Mouse (Mus musculus) heart, embryonic 12.5 days (tissue): Measurements from ENCODE around the gene Fkbp10. TPM values are rescaled to one million over a fixed set of nuclear protein-coding genes. Genes with fewer than 3 reads are reported as not detected.

Source experiments
- ATAC-seq: fragments of 200-750 bp; cut with Nextera tagmentation; 2 replicates; pipeline ENCODE4 v1.8.0; 2017; ENCODE audit warnings: moderate TSS enrichment, moderate library complexity; ENCODE audit not compliant: insufficient number of reproducible peaks, low FRiP score
- H3K27ac ChIP-seq: fragments of 300-500 bp; sonication (generic); 2 replicates; pipeline ENCODE4 v1.5.1; 2016; ENCODE audit warnings: mild to moderate bottlenecking, moderate library complexity; ENCODE audit not compliant: poor library complexity, severe bottlenecking
- H3K27me3 ChIP-seq: fragments of 300-500 bp; sonication (generic); replicated peaks from 2 replicates; pipeline ENCODE4 v1.6.1; 2016; ENCODE audit warnings: mild to moderate bottlenecking, moderate library complexity
- H3K36me3 ChIP-seq: fragments of 300-500 bp; sonication (generic); 2 replicates; pipeline ENCODE4 v1.6.1; 2016; ENCODE audit warnings: mild to moderate bottlenecking, moderate library complexity
- H3K4me1 ChIP-seq: fragments of 300-500 bp; sonication (generic); replicated peaks from 2 replicates; pipeline ENCODE4 v1.6.1; 2016; ENCODE audit warnings: mild to moderate bottlenecking
- H3K4me2 ChIP-seq: fragments of 300-500 bp; sonication (generic); 2 replicates; pipeline ENCODE4 v1.6.1; 2016; ENCODE audit warnings: mild to moderate bottlenecking, moderate library complexity
- H3K4me3 ChIP-seq: fragments of 300-500 bp; sonication (generic); 2 replicates; pipeline ENCODE4 v1.5.1; 2016; ENCODE audit warnings: mild to moderate bottlenecking
- H3K9ac ChIP-seq: fragments of 300-500 bp; sonication (generic); 2 replicates; pipeline ENCODE4 v1.6.1; 2016; ENCODE audit warnings: mild to moderate bottlenecking, moderate library complexity
- H3K9me3 ChIP-seq: fragments of 300-500 bp; sonication (generic); replicated peaks from 2 replicates; pipeline ENCODE4 v1.6.1; 2016; ENCODE audit warnings: mild to moderate bottlenecking, moderate library complexity
- WGBS: fragments of 180-500 bp; shearing (Covaris S2); methylation state at CpG from one replicate; pipeline ENCODE4 v1.1.7; 2016; 5-methylcytosine and 5-hydroxymethylcytosine counted together
- polyA plus RNA-seq: library from polyadenylated mRNA; unstranded; fragments of >200 nt; fragmentation: Nextera tagmentation; extraction: Ambion mirVana; gene quantifications from 2 replicates; pipeline ENCODE4 v1.2.1, GENCODE M21; 2016

The Fkbp10 gene
- polyA plus RNA-seq, 1 experiment from 2014 or later = 124 TPM

GRCm38 (mm10) chr11:100394353-100395074 is 21.0 kb upstream of the Fkbp10 start:
- Histone ChIP-seq H3K4me2 (peak overlapping the region; percentile 81), H3K9me3 (no peaks in the 10 kb centered on the region), H3K27ac (peak overlapping the region; percentile 84), H3K36me3 (peaks cover 15% of the 10 kb centered on the region), H3K9ac (peak overlapping the region; percentile 95), H3K4me3 (peak overlapping the region; percentile 92), H3K27me3 (no peaks in the 10 kb centered on the region), H3K4me1 (peaks cover 82% of the 10 kb centered on the region)
- WGBS = 64% methylated on average over 5 of the region's 5 CpGs
- ATAC-seq = no peak

GRCm38 (mm10) chr11:100395200-100395599 is 20.3 kb upstream of the Fkbp10 start:
- no peaks in the 10 kb centered on the region for H3K27me3 ChIP-seq
- H3K9ac ChIP-seq = peak overlapping the region; percentile 95
- H3K4me2 ChIP-seq = peak overlapping the region; percentile 81
- H3K36me3 ChIP-seq = peaks cover 15% of the 10 kb centered on the region
- peak overlapping the region; percentile 92 for H3K4me3 ChIP-seq
- WGBS = 5% methylated on average over 11 of the region's 11 CpGs
- H3K27ac ChIP-seq = peak overlapping the region; percentile 84
- no peak for ATAC-seq
- no peaks in the 10 kb centered on the region for H3K9me3 ChIP-seq
- H3K4me1 ChIP-seq = peaks cover 81% of the 10 kb centered on the region

GRCm38 (mm10) chr11:100395861-100396631 is 19.5 kb upstream of the Fkbp10 start:
- Histone ChIP-seq H3K4me2 (peak overlapping the region; percentile 81), H3K4me1 (peaks cover 81% of the 10 kb centered on the region), H3K9ac (peak overlapping the region; percentile 95), H3K36me3 (peaks cover 15% of the 10 kb centered on the region), H3K27me3 (no peaks in the 10 kb centered on the region), H3K9me3 (no peaks in the 10 kb centered on the region), H3K4me3 (peak overlapping the region; percentile 92), H3K27ac (peak overlapping the region; percentile 84)
- WGBS = 15% methylated on average over 17 of the region's 17 CpGs
- ATAC-seq = no peak

GRCm38 (mm10) chr11:100396886-100397599 is 18.5 kb upstream of the Fkbp10 start:
- Histone ChIP-seq H3K4me1 (peaks cover 81% of the 10 kb centered on the region), H3K9ac (peak overlapping the region; percentile 95), H3K4me2 (peak overlapping the region; percentile 81), H3K27ac (peak overlapping the region; percentile 84), H3K36me3 (peaks cover 12% of the 10 kb centered on the region), H3K27me3 (no peaks in the 10 kb centered on the region), H3K4me3 (peak overlapping the region; percentile 92), H3K9me3 (no peaks in the 10 kb centered on the region)
- ATAC-seq = peak; percentile 12
- WGBS = 2% methylated on average over 42 of the region's 42 CpGs

GRCm38 (mm10) chr11:100397600-100398389 is 17.7 kb upstream of the Fkbp10 start, which contains the start of gene Jup:
Jup (minus strand) TSS chr11:100397763.
- Histone ChIP-seq H3K9ac (peak within 1 kb of the TSS; percentile 95), H3K4me1 (peaks cover 81% of the 10 kb centered on the region), H3K36me3 (peaks cover 7% of the 10 kb centered on the region), H3K27me3 (no peaks in the 10 kb centered on the region), H3K9me3 (no peaks in the 10 kb centered on the region), H3K4me2 (peak within 1 kb of the TSS; percentile 81), H3K4me3 (peak within 1 kb of the TSS; percentile 92), H3K27ac (peak within 1 kb of the TSS; percentile 84)
- 1% methylated on average over 37 of the region's 37 CpGs for WGBS
- peak; percentile 97 for ATAC-seq

- Histone ChIP-seq H3K9me3 (no peaks in the 10 kb centered on the region), H3K27me3 (no peaks in the 10 kb centered on the region), H3K9ac (no peak overlapping the region), H3K4me1 (peaks cover 81% of the 10 kb centered on the region), H3K4me2 (no peak overlapping the region), H3K36me3 (no peaks in the 10 kb centered on the region), H3K4me3 (no peak overlapping the region), H3K27ac (no peak overlapping the region)
- 89% methylated on average over 7 of the region's 7 CpGs for WGBS
- ATAC-seq = no peak
These were observed 17.0 kb upstream of the Fkbp10 start for GRCm38 (mm10) chr11:100398517-100398916.

- Histone ChIP-seq H3K9ac (no peak overlapping the region), H3K4me1 (peaks cover 81% of the 10 kb centered on the region), H3K27me3 (no peaks in the 10 kb centered on the region), H3K4me2 (no peak overlapping the region), H3K4me3 (no peak overlapping the region), H3K27ac (no peak overlapping the region), H3K9me3 (no peaks in the 10 kb centered on the region), H3K36me3 (no peaks in the 10 kb centered on the region)
- ATAC-seq = no peak
- WGBS = 63% methylated on average over 9 of the region's 9 CpGs
These were observed 16.2 kb upstream of the Fkbp10 start for GRCm38 (mm10) chr11:100399320-100399719.

GRCm38 (mm10) chr11:100399727-100400538 is 15.6 kb upstream of the Fkbp10 start:
- WGBS = 77% methylated on average over 12 of the region's 12 CpGs
- H3K36me3 ChIP-seq = no peaks in the 10 kb centered on the region
- H3K9ac ChIP-seq = no peak overlapping the region
- H3K4me1 ChIP-seq = peaks cover 80% of the 10 kb centered on the region
- H3K27ac ChIP-seq = peak overlapping the region; percentile 98; the same call in 1 of the 2 replicates
- H3K4me2 ChIP-seq = no peak overlapping the region
- no peak overlapping the region for H3K4me3 ChIP-seq
- no peaks in the 10 kb centered on the region for H3K9me3 ChIP-seq
- no peaks in the 10 kb centered on the region for H3K27me3 ChIP-seq
- no peak for ATAC-seq

DNA sequence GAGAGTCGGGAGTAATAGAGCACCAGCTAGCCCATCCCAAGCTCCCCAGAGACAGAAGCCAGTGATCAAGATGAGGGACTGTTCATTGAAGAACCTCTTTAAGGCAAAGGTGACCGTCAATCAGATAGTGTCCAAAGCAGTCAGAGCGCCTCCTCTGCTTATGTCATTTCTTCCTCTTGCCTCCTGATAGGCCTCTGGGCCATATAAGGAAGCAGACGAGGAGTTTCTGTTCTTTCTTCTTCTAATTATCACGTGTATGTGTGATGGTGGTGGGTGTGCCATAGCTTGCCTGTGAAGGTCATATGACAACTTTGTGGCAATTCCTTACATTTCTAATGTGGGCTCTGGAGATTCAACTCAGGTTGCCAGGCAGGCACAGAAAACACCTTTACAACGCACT is 14.7 kb upstream of the Fkbp10 start:
- Histone ChIP-seq H3K4me1 (peaks cover 71% of the 10 kb centered on the region), H3K4me2 (no peak overlapping the region), H3K9me3 (no peaks in the 10 kb centered on the region), H3K4me3 (no peak overlapping the region), H3K27ac (peak overlapping the region; percentile 98), H3K9ac (no peak overlapping the region), H3K36me3 (no peaks in the 10 kb centered on the region), H3K27me3 (no peaks in the 10 kb centered on the region)
- WGBS = 40% methylated on average over 6 of the region's 6 CpGs
- ATAC-seq = no peak

GRCm38 (mm10) chr11:100402240-100402639 is 13.3 kb upstream of the Fkbp10 start:
- H3K4me1 ChIP-seq = peaks cover 65% of the 10 kb centered on the region
- H3K36me3 ChIP-seq = 0 out of 2 replicates have a peak, but pooled peaks cover 3% of the 10 kb centered on the region
- ATAC-seq = peak; percentile 27; the same call in 1 of the 2 replicates
- WGBS = 2% methylated on average over 6 of the region's 6 CpGs
- peak overlapping the region; percentile 98 for H3K27ac ChIP-seq
- peak overlapping the region; percentile 56 for H3K4me2 ChIP-seq
- peak overlapping the region; percentile 26 for H3K9ac ChIP-seq
- H3K27me3 ChIP-seq = no peaks in the 10 kb centered on the region
- no peaks in the 10 kb centered on the region for H3K9me3 ChIP-seq
- H3K4me3 ChIP-seq = 0 out of 2 replicates have a peak overlapping the region, but pooled peaks have one; percentile 2
